Mouse (Mus musculus) lung, embryonic 14.5 days (tissue): ENCODE results near the gene Maml3. TPM values are rescaled to one million over a fixed set of nuclear protein-coding genes. Genes with fewer than 3 reads are reported as not detected.

Source experiments
- ATAC-seq: fragments of 200-750 bp; cut with Nextera tagmentation; 2 replicates; pipeline ENCODE4 v1.8.0; 2017; ENCODE audit warnings: mild to moderate bottlenecking, moderate TSS enrichment, moderate library complexity; ENCODE audit not compliant: insufficient read depth
- DNase-seq: peaks from one replicate; pipeline ENCODE4 v3.0.0-alpha.2; 2015
- H3K27ac ChIP-seq: fragments of 300-500 bp; sonication (generic); 2 replicates; pipeline ENCODE4 v1.5.1; 2014; ENCODE audit warnings: low read depth, mild to moderate bottlenecking, moderate library complexity
- H3K27me3 ChIP-seq: fragments of 300-500 bp; sonication (generic); 2 replicates; pipeline ENCODE4 v1.6.1; 2014; ENCODE audit warnings: low read length, control low read depth; ENCODE audit not compliant: insufficient read depth
- H3K36me3 ChIP-seq: fragments of 300-500 bp; sonication (generic); 2 replicates; pipeline ENCODE4 v1.6.1; 2014; ENCODE audit warnings: control low read depth; ENCODE audit not compliant: insufficient read depth
- H3K4me1 ChIP-seq: fragments of 300-500 bp; sonication (generic); 2 replicates; pipeline ENCODE4 v1.6.1; 2014; ENCODE audit warnings: antibody characterized with exemption, control low read depth; ENCODE audit not compliant: insufficient read depth
- H3K4me2 ChIP-seq: fragments of 300-500 bp; sonication (generic); 2 replicates; pipeline ENCODE4 v1.6.1; 2014; ENCODE audit warnings: mild to moderate bottlenecking
- H3K4me3 ChIP-seq: fragments of 300-500 bp; sonication (generic); 2 replicates; pipeline ENCODE4 v1.5.1; 2014; ENCODE audit warnings: low read depth, low read length
- H3K9ac ChIP-seq: fragments of 300-500 bp; sonication (generic); 2 replicates; pipeline ENCODE4 v1.6.1; 2014
- H3K9me3 ChIP-seq: fragments of 300-500 bp; sonication (generic); 2 replicates; pipeline ENCODE4 v1.6.1; 2016; ENCODE audit warnings: low read depth, low read length, control low read depth
- CTCF ChIP-seq: IDR thresholded peaks from 2 replicates; pipeline ENCODE4 v1.5.1; 2016; ENCODE audit warnings: antibody characterized with exemption, low read depth
- WGBS: fragments of 180-500 bp; shearing (Covaris S2); extraction: QIAGEN DNeasy Blood & Tissue Kit; methylation state at CpG from one replicate; pipeline ENCODE4 v1.1.7; 2014; 5-methylcytosine and 5-hydroxymethylcytosine counted together
- polyA plus RNA-seq: library from polyadenylated mRNA; unstranded; fragments of >200 nt; fragmentation: Nextera tagmentation; extraction: Ambion mirVana; gene quantifications from 2 replicates; pipeline ENCODE4 v1.2.1, GENCODE M21; 2014

Maml3 gene
- polyA plus RNA-seq, 1 experiment from 2014 or later: 9.1 TPM

DNA sequence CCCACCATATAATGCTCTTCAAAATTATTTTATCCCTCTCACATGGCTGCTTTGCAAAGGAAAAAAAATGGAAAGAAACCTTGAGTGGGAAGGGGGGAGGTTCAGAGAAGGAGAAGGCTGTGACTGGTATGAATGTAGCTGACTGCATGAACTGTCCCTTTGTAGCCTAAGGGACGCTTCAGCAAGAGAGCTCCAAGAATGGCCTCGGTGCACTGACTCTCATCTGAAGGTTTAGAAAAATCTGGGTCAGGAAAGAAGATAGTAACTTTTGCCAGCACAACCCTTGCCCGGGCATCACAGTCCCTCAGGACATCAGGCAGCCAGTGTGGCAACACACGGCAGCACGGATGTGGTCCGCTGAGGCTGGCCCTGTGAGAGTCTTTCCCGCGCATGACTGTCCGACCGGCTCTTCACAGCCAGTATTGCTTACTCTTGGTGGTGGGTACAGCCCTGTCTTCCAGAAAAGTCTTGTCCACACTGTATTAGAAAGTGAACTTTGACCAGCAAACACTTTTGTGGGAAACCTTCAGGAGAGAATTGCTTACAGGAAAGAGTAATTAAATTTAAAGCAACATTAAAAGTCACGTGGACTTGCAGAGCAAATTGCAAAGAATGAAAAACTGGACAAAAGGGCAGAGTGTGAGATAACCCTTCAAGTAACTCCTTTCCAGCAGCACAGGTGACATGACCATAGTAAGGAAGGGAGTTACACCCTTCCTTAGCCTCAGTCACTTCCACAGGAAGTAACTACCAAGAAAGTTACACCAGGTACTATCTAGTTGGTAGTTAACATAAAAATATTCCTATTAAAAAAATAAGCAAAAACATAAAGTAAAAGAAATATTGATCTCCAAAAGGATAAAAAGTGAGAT, 42.3 kb downstream of the Maml3 start:
- Histone ChIP-seq H3K4me2 (no peak overlapping the region), H3K9me3 (no peaks in the 10 kb centered on the region), H3K4me1 (peaks cover 9% of the 10 kb centered on the region; the same call in 1 of the 2 replicates), H3K4me3 (no peak overlapping the region), H3K36me3 (no peaks in the 10 kb centered on the region), H3K9ac (no peak overlapping the region), H3K27me3 (no peaks in the 10 kb centered on the region), H3K27ac (0 out of 2 replicates have a peak overlapping the region, but pooled peaks have one; percentile 16)
- DNase-seq (no peak), ATAC-seq (no peak)
- 72% methylated on average over 11 of the region's 11 CpGs for WGBS
- no peak for TF ChIP-seq CTCF

DNA sequence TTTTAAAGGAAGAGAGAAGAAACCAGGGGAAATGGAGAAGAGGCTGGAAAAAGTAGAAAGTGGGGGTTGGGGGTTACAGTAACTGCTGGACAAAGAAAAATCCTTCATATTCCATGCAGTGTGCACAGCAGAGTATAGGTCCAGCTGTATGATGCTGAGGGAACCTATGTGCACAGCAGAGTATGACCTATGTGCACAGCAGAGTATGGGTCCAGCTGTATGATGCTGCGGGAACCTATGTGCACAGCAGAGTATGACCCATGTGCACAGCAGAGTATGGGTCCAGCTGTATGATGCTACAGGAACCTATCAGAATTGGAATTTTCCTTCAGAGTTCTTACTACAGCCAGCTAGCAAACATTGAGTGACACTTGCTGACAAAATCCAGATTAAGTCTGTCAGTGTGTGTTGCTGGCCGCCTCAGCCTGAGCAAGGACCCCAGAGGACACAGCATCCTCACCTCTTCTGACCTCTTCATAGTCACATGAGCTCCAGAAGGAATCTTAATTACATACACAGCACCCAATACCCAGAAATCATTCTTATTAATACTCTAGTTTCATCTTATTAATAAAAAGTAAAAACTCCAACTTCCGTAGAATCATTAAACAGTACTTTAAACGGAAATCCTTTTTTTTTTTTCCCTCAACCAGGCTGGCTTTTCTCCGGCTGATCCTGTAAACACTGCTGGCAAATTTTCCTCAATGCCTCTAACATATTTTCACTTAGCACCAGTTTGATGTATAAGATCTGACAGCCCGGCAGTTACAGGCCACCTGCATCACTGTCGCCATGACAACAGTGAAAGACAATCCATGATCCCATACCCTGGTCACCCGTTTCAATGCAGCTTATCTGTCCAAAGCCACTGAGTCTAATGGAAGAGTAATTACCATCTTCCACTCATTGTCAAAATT, 43.1 kb downstream of the Maml3 start:
- H3K4me1 ChIP-seq: peaks cover 9% of the 10 kb centered on the region; the same call in 1 of the 2 replicates
- no peaks in the 10 kb centered on the region for H3K9me3 ChIP-seq
- peak; percentile 53 for DNase-seq
- H3K4me2 ChIP-seq: no peak overlapping the region
- H3K4me3 ChIP-seq: no peak overlapping the region
- no peak for TF ChIP-seq CTCF
- H3K9ac ChIP-seq: no peak overlapping the region
- peak; percentile 71 for ATAC-seq
- H3K27ac ChIP-seq: 0 out of 2 replicates have a peak overlapping the region, but pooled peaks have one; percentile 16
- no peaks in the 10 kb centered on the region for H3K36me3 ChIP-seq
- WGBS: 35% methylated on average over 8 of the region's 8 CpGs
- no peaks in the 10 kb centered on the region for H3K27me3 ChIP-seq

DNA sequence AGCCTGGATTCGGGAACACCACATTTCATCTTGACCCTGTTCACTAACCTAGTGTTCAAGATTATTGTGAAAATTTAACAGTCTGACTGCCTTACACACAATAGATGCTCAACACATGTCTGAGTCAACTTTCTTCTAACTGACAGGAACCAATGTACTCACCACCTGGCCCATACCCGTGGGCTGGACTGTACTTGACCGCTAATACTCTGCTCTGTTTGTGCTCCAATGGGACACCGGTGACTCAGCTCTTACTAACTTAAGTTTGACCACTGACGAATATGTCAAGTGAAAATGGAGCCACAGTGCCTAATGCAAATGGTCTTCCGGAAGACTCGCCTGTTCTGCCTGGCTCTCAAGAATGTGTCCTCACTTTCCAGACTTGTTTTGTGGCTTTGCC, 44.0 kb downstream of the Maml3 start:
- Histone ChIP-seq H3K4me1 (peaks cover 9% of the 10 kb centered on the region; the same call in 1 of the 2 replicates), H3K27me3 (no peaks in the 10 kb centered on the region), H3K36me3 (no peaks in the 10 kb centered on the region), H3K4me3 (no peak overlapping the region), H3K4me2 (no peak overlapping the region), H3K27ac (no peak overlapping the region), H3K9me3 (no peaks in the 10 kb centered on the region), H3K9ac (no peak overlapping the region)
- DNase-seq: no peak
- TF ChIP-seq CTCF: no peak
- 88% methylated on average over 7 of the region's 7 CpGs for WGBS
- no peak for ATAC-seq

DNA sequence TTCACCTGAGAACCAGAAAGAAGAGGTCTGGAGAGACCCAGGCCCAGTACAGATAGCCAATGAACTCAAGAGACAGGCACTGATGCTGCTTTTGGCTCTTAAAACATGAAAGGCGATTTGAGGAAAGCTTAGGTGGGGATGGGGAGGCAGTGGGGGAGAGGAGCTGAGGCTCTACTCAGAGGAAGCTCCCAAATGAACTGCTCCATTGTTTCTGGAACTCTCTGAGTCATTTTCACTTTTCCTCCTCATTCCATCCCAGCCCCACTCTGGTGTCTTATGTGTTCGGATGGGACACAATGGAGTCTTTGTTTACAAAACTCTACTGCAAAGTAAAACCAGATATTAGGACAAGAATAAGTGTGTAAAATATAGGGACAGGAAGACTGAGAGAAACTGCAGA, 53.1 kb downstream of the Maml3 start:
- TF ChIP-seq CTCF: no peak
- 60% methylated on average over 2 of the region's 2 CpGs for WGBS
- Histone ChIP-seq H3K9ac (no peak overlapping the region), H3K4me1 (peaks cover 8% of the 10 kb centered on the region; the same call in 1 of the 2 replicates), H3K4me2 (no peak overlapping the region), H3K27ac (no peak overlapping the region), H3K27me3 (no peaks in the 10 kb centered on the region), H3K9me3 (no peaks in the 10 kb centered on the region), H3K4me3 (no peak overlapping the region), H3K36me3 (no peaks in the 10 kb centered on the region)
- ATAC-seq (no peak), DNase-seq (no peak)

DNA sequence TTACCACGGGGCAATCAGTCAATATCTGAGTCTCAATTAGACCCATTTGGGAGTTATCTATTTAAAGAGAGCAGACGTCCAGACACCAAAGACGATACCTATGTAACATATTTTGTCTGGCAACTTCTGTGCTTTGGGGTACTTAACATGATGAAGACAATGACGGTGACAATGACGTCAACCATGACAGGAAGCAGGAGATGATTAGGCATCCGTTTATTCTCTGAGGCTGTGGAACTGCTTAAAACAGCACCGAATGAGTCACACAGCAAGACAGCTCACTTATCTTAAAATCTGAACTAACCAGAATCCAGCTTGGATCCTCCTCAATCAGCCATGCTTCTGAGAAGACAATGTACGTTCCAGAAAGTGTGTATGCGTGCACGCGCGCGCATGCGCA, 56.8 kb downstream of the Maml3 start:
- no peak overlapping the region for H3K4me2 ChIP-seq
- H3K9me3 ChIP-seq: no peaks in the 10 kb centered on the region
- H3K27ac ChIP-seq: peak overlapping the region; percentile 98; the same call in 1 of the 2 replicates
- TF ChIP-seq CTCF: no peak
- peaks cover 39% of the 10 kb centered on the region for H3K4me1 ChIP-seq
- 75% methylated on average over 14 of the region's 14 CpGs for WGBS
- DNase-seq (peak; percentile 50), ATAC-seq (no peak)
- no peak overlapping the region for H3K4me3 ChIP-seq
- no peaks in the 10 kb centered on the region for H3K36me3 ChIP-seq
- H3K27me3 ChIP-seq: no peaks in the 10 kb centered on the region
- no peak overlapping the region for H3K9ac ChIP-seq

DNA sequence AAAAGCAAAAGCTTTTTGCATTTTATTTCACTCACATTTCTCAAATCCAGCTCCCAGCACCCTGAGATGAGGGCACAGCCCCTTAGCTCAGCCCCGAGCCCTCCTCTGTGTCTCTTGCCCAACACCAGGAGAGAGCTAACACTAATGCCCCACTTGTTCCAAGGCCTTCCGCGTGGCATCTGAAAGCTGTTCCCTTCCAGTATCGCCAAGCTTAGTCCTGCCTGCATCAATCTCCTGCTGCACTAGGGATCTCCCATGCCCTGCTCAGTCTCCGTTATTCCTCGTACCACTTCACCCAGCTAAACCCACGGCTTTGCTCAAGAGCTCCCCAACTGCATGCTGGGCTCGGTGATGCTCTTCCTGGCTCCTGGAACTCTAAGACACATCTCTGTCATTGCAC, 57.3 kb downstream of the Maml3 start:
- Histone ChIP-seq H3K4me3 (no peak overlapping the region), H3K9me3 (no peaks in the 10 kb centered on the region), H3K9ac (peak overlapping the region; percentile 40), H3K36me3 (no peaks in the 10 kb centered on the region), H3K27ac (peak overlapping the region; percentile 98), H3K27me3 (no peaks in the 10 kb centered on the region), H3K4me1 (peaks cover 39% of the 10 kb centered on the region), H3K4me2 (peak overlapping the region; percentile 63; the same call in 1 of the 2 replicates)
- 69% methylated on average over 8 of the region's 8 CpGs for WGBS
- no peak for TF ChIP-seq CTCF
- DNase-seq: no peak
- ATAC-seq: no peak

DNA sequence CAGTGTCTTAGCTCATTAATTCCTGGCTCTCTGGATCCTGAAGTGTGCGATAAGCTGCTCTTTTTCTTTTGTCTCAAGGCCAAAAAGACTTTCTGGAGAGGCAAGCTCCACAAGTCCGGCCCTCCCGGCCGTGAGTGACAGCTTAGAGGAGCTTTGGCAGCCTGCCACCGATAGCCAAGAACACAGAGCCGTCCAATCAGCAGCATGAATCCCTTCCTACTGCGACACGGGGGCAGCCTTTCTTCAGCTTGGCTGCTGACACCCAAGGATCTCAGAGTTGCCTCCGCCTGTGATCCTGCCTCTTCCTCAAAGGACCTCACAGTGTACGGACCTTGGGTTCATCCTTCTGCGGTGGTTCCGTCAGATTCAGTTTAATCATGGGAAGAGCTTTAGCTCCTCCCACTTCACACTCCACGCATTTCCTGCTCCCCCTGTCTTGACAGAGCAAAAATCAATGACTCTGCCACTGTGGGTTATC, 57.9 kb downstream of the Maml3 start:
- Histone ChIP-seq H3K27me3 (no peaks in the 10 kb centered on the region), H3K4me3 (peak overlapping the region; percentile 23), H3K4me2 (peak overlapping the region; percentile 63), H3K9me3 (no peaks in the 10 kb centered on the region), H3K36me3 (no peaks in the 10 kb centered on the region), H3K27ac (peak overlapping the region; percentile 98), H3K4me1 (peaks cover 39% of the 10 kb centered on the region), H3K9ac (peak overlapping the region; percentile 45)
- ATAC-seq: peak; percentile 92
- peak; percentile 100 for DNase-seq
- peak; percentile 31; the same call in 1 of the 2 replicates for TF ChIP-seq CTCF
- under 1% methylated on average over 13 of the region's 13 CpGs for WGBS
